Mouse (Mus musculus): ENCODE results near the gene Gm11009.
"Not testable (repeated sequence)": the region's sequence is repeated elsewhere in the genome, so short reads cannot be mapped to it uniquely, and the experiment has no call there.

Gene Gm11009

DNA sequence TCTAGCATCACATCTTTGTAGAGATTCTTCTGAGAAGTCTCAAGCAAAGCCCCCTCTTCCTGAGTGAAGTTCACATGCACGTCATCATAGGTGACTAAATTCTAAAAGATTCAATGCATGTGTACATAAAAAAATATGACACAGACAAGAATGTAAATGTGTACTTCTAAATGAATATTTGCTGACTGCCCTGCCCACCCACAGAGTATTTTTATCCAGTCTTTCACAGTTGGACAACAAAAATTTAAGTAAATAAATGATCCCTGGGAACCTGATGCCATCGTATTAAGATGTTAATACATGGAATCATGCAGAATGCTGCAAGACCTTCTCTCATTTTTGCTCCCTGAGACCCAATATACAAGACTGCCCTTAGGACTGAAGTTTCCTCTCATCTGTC lies at the start of gene Gm11009:
Gm11009 (minus strand) TSS at position 101 of the 400 bp plus-strand sequence.
- not testable (repeated sequence) for DNase-seq (ENCODE audit: low spot score)

All from lung, postnatal 25 days (tissue).